Mouse (Mus musculus) bone marrow macrophage, adult 2 months (primary cell): Measurements from ENCODE around the gene Sapcd1.

Experiments used
- CTCF ChIP-seq: IDR thresholded peaks from 2 replicates; pipeline ENCODE4 v1.5.1; 2012; ENCODE audit warnings: low read depth, mild to moderate bottlenecking, low read length, moderate library complexity
- POLR2A ChIP-seq: IDR thresholded peaks from 2 replicates; pipeline ENCODE4 v1.6.1; 2012; ENCODE audit warnings: mild to moderate bottlenecking, low read depth, low read length, borderline replicate concordance

DNA sequence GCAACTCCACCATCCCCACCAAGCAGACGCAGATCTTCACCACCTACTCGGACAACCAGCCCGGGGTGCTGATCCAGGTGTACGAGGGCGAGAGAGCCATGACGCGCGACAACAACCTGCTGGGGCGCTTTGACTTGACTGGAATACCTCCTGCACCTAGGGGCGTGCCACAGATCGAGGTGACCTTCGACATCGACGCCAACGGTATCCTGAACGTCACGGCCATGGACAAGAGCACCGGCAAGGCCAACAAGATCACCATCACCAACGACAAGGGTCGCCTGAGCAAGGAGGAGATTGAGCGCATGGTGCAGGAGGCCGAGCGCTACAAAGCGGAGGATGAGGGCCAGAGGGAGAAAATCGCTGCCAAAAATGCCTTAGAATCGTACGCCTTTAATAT is 49.6 kb downstream of the Sapcd1 start:
- no peak for TF ChIP-seq CTCF
- no peak for TF ChIP-seq POLR2A
